Mouse (Mus musculus): ENCODE measurements around the gene Hspbap1.

Hspbap1 gene

GRCm38 (mm10) chr16:35874416-35874815, 104.2 kb downstream of the Hspbap1 start:
- 23% methylated on average over 3 of the region's 3 CpGs for WGBS
